Mouse (Mus musculus) embryonic facial prominence, embryonic 15.5 days (tissue): ENCODE measurements around the gene Cpxm1. TPM values are rescaled to one million over a fixed set of nuclear protein-coding genes. Genes with fewer than 3 reads are reported as not detected.

Experiments
- ATAC-seq: fragments of 200-750 bp; cut with Nextera tagmentation; 2 replicates; pipeline ENCODE4 v1.8.0; 2017; ENCODE audit warnings: low read depth, moderate TSS enrichment; ENCODE audit not compliant: insufficient number of reproducible peaks, low FRiP score, low TSS enrichment
- H3K27ac ChIP-seq: fragments of 300-500 bp; sonication (generic); replicated peaks from 2 replicates; pipeline ENCODE4 v1.5.1; 2015; ENCODE audit warnings: mild to moderate bottlenecking, inconsistent platforms
- H3K27me3 ChIP-seq: fragments of 300-500 bp; sonication (generic); 2 replicates; pipeline ENCODE4 v1.6.1; 2015; ENCODE audit warnings: inconsistent platforms
- H3K36me3 ChIP-seq: fragments of 300-500 bp; sonication (generic); 2 replicates; pipeline ENCODE4 v1.6.1; 2015; ENCODE audit warnings: mild to moderate bottlenecking, inconsistent platforms
- H3K4me1 ChIP-seq: fragments of 300-500 bp; sonication (generic); 2 replicates; pipeline ENCODE4 v1.6.1; 2015; ENCODE audit warnings: inconsistent platforms
- H3K4me2 ChIP-seq: fragments of 300-500 bp; sonication (generic); replicated peaks from 2 replicates; pipeline ENCODE4 v1.6.1; 2015; ENCODE audit warnings: mild to moderate bottlenecking, inconsistent platforms
- H3K4me3 ChIP-seq: fragments of 300-500 bp; sonication (generic); replicated peaks from 2 replicates; pipeline ENCODE4 v1.5.1; 2015; ENCODE audit warnings: mild to moderate bottlenecking, inconsistent platforms
- H3K9ac ChIP-seq: fragments of 300-500 bp; sonication (generic); 2 replicates; pipeline ENCODE4 v1.6.1; 2015; ENCODE audit warnings: inconsistent platforms
- H3K9me3 ChIP-seq: fragments of 300-500 bp; sonication (generic); replicated peaks from 2 replicates; pipeline ENCODE4 v1.6.1; 2016; ENCODE audit warnings: inconsistent platforms
- WGBS: fragments of 180-500 bp; shearing (Covaris S2); methylation state at CpG from one replicate; pipeline ENCODE4 v1.1.7; 2015; 5-methylcytosine and 5-hydroxymethylcytosine counted together
- polyA plus RNA-seq: library from polyadenylated mRNA; unstranded; fragments of >200 nt; fragmentation: Nextera tagmentation; extraction: Ambion mirVana; gene quantifications from 2 replicates; pipeline ENCODE4 v1.2.1, GENCODE M21; 2015

The Cpxm1 gene
- polyA plus RNA-seq, 1 experiment from 2014 or later = 141 TPM

DNA sequence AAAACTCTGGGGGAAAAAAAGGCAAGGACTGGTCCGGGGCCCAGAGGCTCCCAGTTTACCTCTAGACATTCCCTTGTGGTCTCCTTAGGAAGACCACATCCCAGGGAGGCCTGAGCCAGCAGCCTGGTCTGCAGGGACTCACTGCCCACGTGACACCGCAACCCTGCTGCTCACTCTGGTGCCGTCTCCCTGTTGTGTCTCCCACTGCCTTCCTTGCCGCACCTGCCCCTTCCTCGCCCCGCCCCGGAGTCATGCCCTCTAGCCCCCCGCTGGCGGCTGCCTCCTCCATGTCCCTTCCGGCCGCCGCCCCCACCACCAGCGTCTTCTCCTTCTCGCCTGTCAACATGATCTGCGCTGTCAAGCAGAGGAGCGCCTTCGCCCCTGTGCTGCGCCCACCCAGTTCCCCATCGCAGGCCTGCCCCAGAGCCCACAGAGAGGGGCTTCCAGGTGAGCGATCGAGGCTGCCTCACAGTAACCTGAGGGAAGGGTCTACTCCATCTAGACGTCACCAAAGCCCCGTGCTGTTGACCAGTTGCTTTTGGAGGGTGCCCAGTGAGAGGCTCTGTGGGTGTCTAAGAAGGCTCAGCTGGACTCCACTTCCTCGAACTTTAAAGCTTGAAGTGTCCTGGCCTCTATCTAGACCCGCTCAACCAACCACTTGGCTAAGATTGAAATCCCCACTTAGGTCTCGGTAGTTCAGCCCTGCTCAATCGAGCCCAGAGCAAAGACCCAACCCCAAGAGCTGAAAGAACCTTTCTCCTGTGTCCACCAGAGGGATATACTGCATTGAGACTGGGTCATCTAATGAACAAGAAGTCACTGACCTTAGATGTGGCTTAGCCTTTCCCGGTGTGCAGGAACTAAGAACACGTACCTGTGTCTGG is 31.9 kb downstream of the Cpxm1 start:
- Histone ChIP-seq H3K36me3 (no peaks in the 10 kb centered on the region), H3K27ac (no peak overlapping the region), H3K27me3 (peaks cover 48% of the 10 kb centered on the region), H3K9me3 (no peaks in the 10 kb centered on the region), H3K4me2 (peak overlapping the region; percentile 39), H3K4me3 (peak overlapping the region; percentile 23), H3K4me1 (peaks cover 14% of the 10 kb centered on the region), H3K9ac (no peak overlapping the region)
- 9% methylated on average over 29 of the region's 30 CpGs for WGBS
- peak; percentile 30 for ATAC-seq

- WGBS = 6% methylated on average over 14 of the region's 14 CpGs
- H3K4me2 ChIP-seq = no peak overlapping the region
- ATAC-seq = no peak
These were observed 34.8 kb downstream of the Cpxm1 start for GRCm38 (mm10) chr2:130362511-130363026.

GRCm38 (mm10) chr2:130358852-130359251 is 38.5 kb downstream of the Cpxm1 start:
- WGBS = 25% methylated on average over 5 of the region's 5 CpGs
- Histone ChIP-seq H3K4me3 (no peak overlapping the region), H3K36me3 (no peaks in the 10 kb centered on the region), H3K27ac (no peak overlapping the region), H3K4me1 (peaks cover 10% of the 10 kb centered on the region; the same call in 1 of the 2 replicates), H3K27me3 (peaks cover 63% of the 10 kb centered on the region), H3K4me2 (no peak overlapping the region), H3K9me3 (no peaks in the 10 kb centered on the region), H3K9ac (no peak overlapping the region)
- ATAC-seq = no peak

More at GRCm38 (mm10) chr2:130362511-130363026, 34.8 kb downstream of the Cpxm1 start:
- Histone ChIP-seq H3K4me3 (no peak overlapping the region), H3K27ac (no peak overlapping the region), H3K4me1 (peaks cover 14% of the 10 kb centered on the region), H3K9me3 (no peaks in the 10 kb centered on the region), H3K27me3 (peaks cover 75% of the 10 kb centered on the region), H3K36me3 (no peaks in the 10 kb centered on the region), H3K9ac (no peak overlapping the region)

- H3K9me3 ChIP-seq = no peaks in the 10 kb centered on the region
- peaks cover 50% of the 10 kb centered on the region for H3K27me3 ChIP-seq
- H3K36me3 ChIP-seq = no peaks in the 10 kb centered on the region
- no peak overlapping the region for H3K27ac ChIP-seq
- peaks cover 8% of the 10 kb centered on the region; the same call in 1 of the 2 replicates for H3K4me1 ChIP-seq
- 91% methylated on average over 5 of the region's 5 CpGs for WGBS
- no peak overlapping the region for H3K9ac ChIP-seq
- no peak overlapping the region for H3K4me3 ChIP-seq
- ATAC-seq = no peak
- no peak overlapping the region for H3K4me2 ChIP-seq
These were observed 39.8 kb downstream of the Cpxm1 start for GRCm38 (mm10) chr2:130357551-130357950.

GRCm38 (mm10) chr2:130353889-130354288 is 43.5 kb downstream of the Cpxm1 start:
- Histone ChIP-seq H3K9ac (no peak overlapping the region), H3K36me3 (no peaks in the 10 kb centered on the region), H3K9me3 (no peaks in the 10 kb centered on the region), H3K27me3 (peaks cover 15% of the 10 kb centered on the region), H3K4me1 (no peaks in the 10 kb centered on the region), H3K27ac (no peak overlapping the region), H3K4me2 (no peak overlapping the region), H3K4me3 (no peak overlapping the region)
- WGBS = 44% methylated on average over 3 of the region's 3 CpGs
- ATAC-seq = no peak; the same call in 1 of the 2 replicates

GRCm38 (mm10) chr2:130353411-130353810 is 44.0 kb downstream of the Cpxm1 start:
- ATAC-seq = no peak
- Histone ChIP-seq H3K27me3 (peaks cover 10% of the 10 kb centered on the region), H3K4me2 (no peak overlapping the region), H3K27ac (no peak overlapping the region), H3K4me1 (no peaks in the 10 kb centered on the region), H3K9me3 (no peaks in the 10 kb centered on the region), H3K9ac (no peak overlapping the region), H3K36me3 (no peaks in the 10 kb centered on the region), H3K4me3 (no peak overlapping the region)
- WGBS = 87% methylated on average over 8 of the region's 8 CpGs

- Histone ChIP-seq H3K4me1 (no peaks in the 10 kb centered on the region), H3K27me3 (peaks cover 3% of the 10 kb centered on the region; the same call in 1 of the 2 replicates), H3K4me2 (no peak overlapping the region), H3K9ac (no peak overlapping the region), H3K4me3 (no peak overlapping the region), H3K36me3 (no peaks in the 10 kb centered on the region), H3K27ac (no peak overlapping the region), H3K9me3 (no peaks in the 10 kb centered on the region)
- no peak for ATAC-seq
- 33% methylated on average over 5 of the region's 5 CpGs for WGBS
These were observed 45.5 kb downstream of the Cpxm1 start for GRCm38 (mm10) chr2:130351758-130352339.

- Histone ChIP-seq H3K4me1 (no peaks in the 10 kb centered on the region), H3K27me3 (no peaks in the 10 kb centered on the region), H3K9me3 (no peaks in the 10 kb centered on the region), H3K9ac (no peak overlapping the region), H3K4me3 (no peak overlapping the region), H3K36me3 (no peaks in the 10 kb centered on the region), H3K27ac (no peak overlapping the region), H3K4me2 (no peak overlapping the region)
- no peak for ATAC-seq
- WGBS = 87% methylated on average over 3 of the region's 3 CpGs
These were observed 47.0 kb downstream of the Cpxm1 start for GRCm38 (mm10) chr2:130350376-130350775.

DNA sequence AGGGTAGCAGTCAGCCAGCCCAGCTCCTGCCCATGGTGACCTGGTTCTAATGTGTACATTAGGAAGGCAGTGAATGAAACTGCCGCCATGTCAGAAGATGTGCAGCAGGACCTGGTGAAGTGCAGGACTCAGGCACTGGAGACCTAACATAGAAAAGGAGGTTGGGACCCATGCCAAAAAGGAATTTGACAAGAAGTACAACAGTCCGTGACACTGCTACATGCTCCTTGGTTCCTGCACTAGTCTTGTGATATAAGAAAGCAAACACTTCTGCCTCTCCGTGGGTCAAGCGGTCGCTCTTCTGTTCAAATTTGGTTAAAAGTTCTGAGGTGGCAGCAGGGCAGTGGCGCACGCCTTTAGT is 56.2 kb downstream of the Cpxm1 start:
- ATAC-seq = no peak
- Histone ChIP-seq H3K4me2 (no peak overlapping the region), H3K9me3 (no peaks in the 10 kb centered on the region), H3K27me3 (no peaks in the 10 kb centered on the region), H3K27ac (no peak overlapping the region), H3K4me3 (no peak overlapping the region), H3K9ac (no peak overlapping the region), H3K36me3 (no peaks in the 10 kb centered on the region), H3K4me1 (no peaks in the 10 kb centered on the region)
- WGBS = 87% methylated on average over 7 of the region's 7 CpGs
